Mouse (Mus musculus): ENCODE measurements around the gene Phlpp1.

Gene Phlpp1

GRCm38 (mm10) chr1:106309394-106310039 lies 138.0 kb downstream of the Phlpp1 start:
- in situ Hi-C loops (cut with MboI, MseI): loop anchor here in 1 of 2 experiments (5.0 kb wide), 1 partner anchor 57 kb away; no protein-coding TSS in a partner anchor

GRCm38 (mm10) chr1:106310285-106310684 lies 138.7 kb downstream of the Phlpp1 start:
- in situ Hi-C loops (cut with MboI, MseI): loop anchor here in 1 of 2 experiments (5.0 kb wide), 1 partner anchor 58 kb away; no protein-coding TSS in a partner anchor

- in situ Hi-C loops (cut with MboI, MseI): loop anchor here in 1 of 2 experiments (5.0 kb wide), 1 partner anchor 60 kb away; no protein-coding TSS in a partner anchor
Measured at GRCm38 (mm10) chr1:106311830-106312229, 140.3 kb downstream of the Phlpp1 start.

GRCm38 (mm10) chr1:106314476-106314875 lies 142.9 kb downstream of the Phlpp1 start:
- in situ Hi-C loops (cut with MboI, MseI): loop anchor here in 1 of 2 experiments (5.0 kb wide), 1 partner anchor 62 kb away; no protein-coding TSS in a partner anchor

- in situ Hi-C loops (cut with MboI, MseI): no loop called here
Measured at GRCm38 (mm10) chr1:106316641-106317304, 145.2 kb downstream of the Phlpp1 start.

GRCm38 (mm10) chr1:106318341-106318740 lies 146.8 kb downstream of the Phlpp1 start:
- in situ Hi-C loops (cut with MboI, MseI): no loop called here

- in situ Hi-C loops (cut with MboI, MseI): loop anchor here in 1 of 2 experiments (10.0 kb wide), 1 partner anchor 156 kb away; no protein-coding TSS in a partner anchor
Measured at GRCm38 (mm10) chr1:106320583-106320982, 149.0 kb downstream of the Phlpp1 start.

GRCm38 (mm10) chr1:106321432-106322126 lies 150.0 kb downstream of the Phlpp1 start:
- in situ Hi-C loops (cut with MboI, MseI): loop anchor here in 1 of 2 experiments (10.0 kb wide), 1 partner anchor 157 kb away; no protein-coding TSS in a partner anchor

- in situ Hi-C loops (cut with MboI, MseI): loop anchor here in 1 of 2 experiments (10.0 kb wide), 1 partner anchor 162 kb away; no protein-coding TSS in a partner anchor
Measured at GRCm38 (mm10) chr1:106326691-106327090, 155.1 kb downstream of the Phlpp1 start.

GRCm38 (mm10) chr1:106342100-106342499 lies 170.5 kb downstream of the Phlpp1 start:
- in situ Hi-C loops (cut with MboI, MseI): no loop called here

- in situ Hi-C loops (cut with MboI, MseI): no loop called here
Measured at GRCm38 (mm10) chr1:106345265-106345664, 173.7 kb downstream of the Phlpp1 start.

- in situ Hi-C loops (cut with MboI, MseI): no loop called here
Measured at GRCm38 (mm10) chr1:106346776-106347175, 175.2 kb downstream of the Phlpp1 start.

GRCm38 (mm10) chr1:106349116-106349515 lies 177.6 kb downstream of the Phlpp1 start:
- in situ Hi-C loops (cut with MboI, MseI): no loop called here

GRCm38 (mm10) chr1:106351512-106351911 lies 180.0 kb downstream of the Phlpp1 start:
- in situ Hi-C loops (cut with MboI, MseI): no loop called here

- in situ Hi-C loops (cut with MboI, MseI): no loop called here
Measured at GRCm38 (mm10) chr1:106352801-106353511, 181.4 kb downstream of the Phlpp1 start.

GRCm38 (mm10) chr1:106353993-106354392 lies 182.4 kb downstream of the Phlpp1 start:
- in situ Hi-C loops (cut with MboI, MseI): no loop called here

- in situ Hi-C loops (cut with MboI, MseI): no loop called here
Measured at GRCm38 (mm10) chr1:106359474-106359873, 187.9 kb downstream of the Phlpp1 start.

- in situ Hi-C loops (cut with MboI, MseI): no loop called here
Measured at GRCm38 (mm10) chr1:106362841-106363604, 191.5 kb downstream of the Phlpp1 start.

GRCm38 (mm10) chr1:106369330-106369729 lies 197.8 kb downstream of the Phlpp1 start:
- in situ Hi-C loops (cut with MboI, MseI): no loop called here

GRCm38 (mm10) chr1:106372446-106372845 lies 200.9 kb downstream of the Phlpp1 start:
- in situ Hi-C loops (cut with MboI, MseI): no loop called here

Data from T-helper 17 cell (primary cell).